11 mouse cellular contexts compared by ENCODE assay signal in genomic region chr1:48916419-48916818, GRCm38 (mm10).
"Had no signal": no experiment of that assay in that cellular context is flagged by ENCODE, and none has a peak within 500 bp of the region (broad histone marks: within the 10 kb centered on the region; RNA-seq: fewer than 3 reads in every experiment).

No protein-coding gene starts in this region.

- H3K36me3 ChIP-seq: limb, embryonic 13.5 days; midbrain, embryonic 13.5 days had no signal

- ATAC-seq: midbrain, embryonic 13.5 days had no signal

- H3K9ac ChIP-seq: limb, embryonic 13.5 days; liver, embryonic 14.5 days; midbrain, embryonic 13.5 days had no signal

- H3K27ac ChIP-seq: layer of hippocampus, adult 2 months; limb, embryonic 13.5 days; liver, embryonic 14.5 days; midbrain, embryonic 13.5 days; stomach, postnatal 0 days had no signal

- H3K9me3 ChIP-seq: limb, embryonic 13.5 days; midbrain, embryonic 13.5 days had no signal

- H3K27me3 ChIP-seq: limb, embryonic 13.5 days; midbrain, embryonic 13.5 days had no signal

- H3K4me2 ChIP-seq: limb, embryonic 13.5 days; midbrain, embryonic 13.5 days had no signal

- H3K4me1 ChIP-seq: limb, embryonic 13.5 days; midbrain, embryonic 13.5 days had no signal

- DNase-seq: kidney, postnatal 10 days; kidney, postnatal 4 days; left cerebral cortex, postnatal 4 days; lung, adult 18-20 months; right cerebral cortex, adult 18-20 months; thymus, postnatal 14 days had no signal

- H3K4me3 ChIP-seq: layer of hippocampus, adult 2 months; limb, embryonic 13.5 days; midbrain, embryonic 13.5 days had no signal
